Mouse (Mus musculus) left cerebral cortex, adult 18-20 months (tissue): ENCODE results near the gene Lingo3. TPM values are rescaled to one million over a fixed set of nuclear protein-coding genes. Genes with fewer than 3 reads are reported as not detected.
A peak's percentile ranks its signal among the peaks of the same experiment; 100 is the strongest.

Experiments used
- DNase-seq, 2 experiments: peaks; one replicate each; pipeline ENCODE4 v3.0.0; 2021 to 2022; ENCODE audit warnings: low spot score in 2 of 2, mixed read lengths in 1 of 2
- total RNA-seq, 2 experiments: library from RNA; stranded (reverse); gene quantifications; 2 replicates each; pipeline ENCODE4 v1.2.3; 2021

The Lingo3 gene
- total RNA-seq, 2 experiments from 2014 or later, result 35.4 to 45.0 TPM

GRCm38 (mm10) chr10:80802996-80803395, 40.8 kb downstream of the Lingo3 start:
- DNase-seq, result no peak

GRCm38 (mm10) chr10:80802204-80802912, 41.5 kb downstream of the Lingo3 start:
- no peak for DNase-seq

GRCm38 (mm10) chr10:80799070-80799566, 44.7 kb downstream of the Lingo3 start:
- no peak for DNase-seq

GRCm38 (mm10) chr10:80798150-80799006, 45.5 kb downstream of the Lingo3 start, which contains the start of the genes Sf3a2 and Plekhj1:
Sf3a2 (plus strand) TSS chr10:80798198.
Plekhj1 (minus strand) TSS chr10:80798626.
- peak; percentile 96 to 97 for DNase-seq

GRCm38 (mm10) chr10:80797186-80798149, 46.4 kb downstream of the Lingo3 start:
- DNase-seq, result no peak

GRCm38 (mm10) chr10:80796307-80796848, 47.5 kb downstream of the Lingo3 start:
- no peak for DNase-seq

GRCm38 (mm10) chr10:80794750-80795149, 49.1 kb downstream of the Lingo3 start:
- DNase-seq, result no peak

- DNase-seq, result no peak
Observed at GRCm38 (mm10) chr10:80793803-80794202, 50.0 kb downstream of the Lingo3 start.

- no peak for DNase-seq
Observed at GRCm38 (mm10) chr10:80793033-80793784, 50.6 kb downstream of the Lingo3 start.

GRCm38 (mm10) chr10:80792175-80793032, 51.4 kb downstream of the Lingo3 start:
- no peak for DNase-seq

- peak; percentile 31 to 53 for DNase-seq
Observed at GRCm38 (mm10) chr10:80791476-80792174, 52.2 kb downstream of the Lingo3 start.

GRCm38 (mm10) chr10:80790761-80791404, 53.0 kb downstream of the Lingo3 start:
- DNase-seq, result no peak

- no peak for DNase-seq
Observed at GRCm38 (mm10) chr10:80787517-80787916, 56.3 kb downstream of the Lingo3 start.

- no peak for DNase-seq
Observed at GRCm38 (mm10) chr10:80785963-80786362, 57.9 kb downstream of the Lingo3 start.

GRCm38 (mm10) chr10:80784871-80785270, 59.0 kb downstream of the Lingo3 start:
- DNase-seq, result no peak

GRCm38 (mm10) chr10:80784302-80784701, 59.5 kb downstream of the Lingo3 start:
- peak in 1 of 2 experiments; percentile 27 for DNase-seq
